Mouse (Mus musculus): Measurements from ENCODE around the gene Avpr1b. TPM values are rescaled to one million over a fixed set of nuclear protein-coding genes. Genes with fewer than 3 reads are reported as not detected.
"Not testable (repeated sequence)": the region's sequence is repeated elsewhere in the genome, so short reads cannot be mapped to it uniquely, and the experiment has no call there.

Gene Avpr1b
- not detected in 2 replicates for polyA plus RNA-seq (2014; fragmentation: Nextera tagmentation; extraction: Ambion mirVana)

GRCm38 (mm10) chr1:131598905-131599304 is at the start of gene Avpr1b:
Avpr1b (plus strand) TSS chr1:131599239.
- Histone ChIP-seq H3K27me3 (ENCODE audit: control insufficient read depth, insufficient read depth, low read length) (peaks cover 2% of the 10 kb centered on the region; the same call in 1 of the 2 replicates), H3K27ac (replicated peaks; ENCODE audit: low read depth, low read length) (no peak within 1 kb of the TSS), H3K9ac (ENCODE audit: low read length) (no peak within 1 kb of the TSS), H3K36me3 (ENCODE audit: control insufficient read depth, insufficient read depth, low read length) (no peaks in the 10 kb centered on the region), H3K4me2 (ENCODE audit: low read depth, severe bottlenecking) (no peak within 1 kb of the TSS), H3K4me3 (ENCODE audit: low read depth, low read length) (no peak within 1 kb of the TSS), H3K4me1 (ENCODE audit: control insufficient read depth, insufficient read depth, low read length) (no peaks in the 10 kb centered on the region), H3K9me3 (ENCODE audit: control insufficient read depth, low read length) (no peaks in the 10 kb centered on the region)
- 26% methylated on average over 12 of the region's 12 CpGs for WGBS
- DNase-seq (ENCODE audit: low spot score), result peak; percentile 32
- no peak for ATAC-seq (ENCODE audit: insufficient number of reproducible peaks, low FRiP score, low TSS enrichment, low read depth)

GRCm38 (mm10) chr1:131551956-131552355 is 47.1 kb upstream of the Avpr1b start:
- H3K9me3 ChIP-seq (ENCODE audit: control insufficient read depth, low read length), result no peaks in the 10 kb centered on the region
- DNase-seq (ENCODE audit: low spot score) (no peak), ATAC-seq (ENCODE audit: insufficient number of reproducible peaks, low FRiP score, low TSS enrichment, low read depth) (no peak)
- H3K36me3 ChIP-seq (ENCODE audit: control insufficient read depth, insufficient read depth, low read length), result no peaks in the 10 kb centered on the region
- no peak overlapping the region for H3K27ac ChIP-seq (replicated peaks; ENCODE audit: low read depth, low read length)
- no peaks in the 10 kb centered on the region for H3K4me1 ChIP-seq (ENCODE audit: control insufficient read depth, insufficient read depth, low read length)
- WGBS, result 93% methylated on average over 2 of the region's 2 CpGs
- no peak overlapping the region for H3K4me3 ChIP-seq (ENCODE audit: low read depth, low read length)
- H3K4me2 ChIP-seq (ENCODE audit: low read depth, severe bottlenecking), result no peak overlapping the region
- no peaks in the 10 kb centered on the region for H3K27me3 ChIP-seq (ENCODE audit: control insufficient read depth, insufficient read depth, low read length)
- H3K9ac ChIP-seq (ENCODE audit: low read length), result no peak overlapping the region

GRCm38 (mm10) chr1:131553428-131553827 is 45.6 kb upstream of the Avpr1b start:
- Histone ChIP-seq H3K4me2 (ENCODE audit: low read depth, severe bottlenecking) (no peak overlapping the region), H3K9ac (ENCODE audit: low read length) (no peak overlapping the region), H3K4me1 (ENCODE audit: control insufficient read depth, insufficient read depth, low read length) (no peaks in the 10 kb centered on the region), H3K27me3 (ENCODE audit: control insufficient read depth, insufficient read depth, low read length) (no peaks in the 10 kb centered on the region), H3K27ac (replicated peaks; ENCODE audit: low read depth, low read length) (no peak overlapping the region), H3K9me3 (ENCODE audit: control insufficient read depth, low read length) (no peaks in the 10 kb centered on the region), H3K4me3 (ENCODE audit: low read depth, low read length) (no peak overlapping the region), H3K36me3 (ENCODE audit: control insufficient read depth, insufficient read depth, low read length) (no peaks in the 10 kb centered on the region)
- DNase-seq (ENCODE audit: low spot score), result no peak
- ATAC-seq (ENCODE audit: insufficient number of reproducible peaks, low FRiP score, low TSS enrichment, low read depth), result no peak

GRCm38 (mm10) chr1:131555042-131555812 is 43.8 kb upstream of the Avpr1b start:
- 29% methylated on average over 13 of the region's 13 CpGs for WGBS
- no peak overlapping the region for H3K4me3 ChIP-seq (ENCODE audit: low read depth, low read length)
- peak; percentile 86; the same call in 1 of the 2 replicates for ATAC-seq (ENCODE audit: insufficient number of reproducible peaks, low FRiP score, low TSS enrichment, low read depth)
- DNase-seq (ENCODE audit: low spot score), result peak; percentile 84
- H3K36me3 ChIP-seq (ENCODE audit: control insufficient read depth, insufficient read depth, low read length), result no peaks in the 10 kb centered on the region
- H3K9me3 ChIP-seq (ENCODE audit: control insufficient read depth, low read length), result no peaks in the 10 kb centered on the region
- H3K27ac ChIP-seq (replicated peaks; ENCODE audit: low read depth, low read length), result no peak overlapping the region
- no peaks in the 10 kb centered on the region for H3K4me1 ChIP-seq (ENCODE audit: control insufficient read depth, insufficient read depth, low read length)
- no peak overlapping the region for H3K9ac ChIP-seq (ENCODE audit: low read length)
- H3K27me3 ChIP-seq (ENCODE audit: control insufficient read depth, insufficient read depth, low read length), result no peaks in the 10 kb centered on the region
- no peak overlapping the region for H3K4me2 ChIP-seq (ENCODE audit: low read depth, severe bottlenecking)

- Histone ChIP-seq H3K4me2 (ENCODE audit: low read depth, severe bottlenecking) (no peak overlapping the region), H3K36me3 (ENCODE audit: control insufficient read depth, insufficient read depth, low read length) (no peaks in the 10 kb centered on the region), H3K9me3 (ENCODE audit: control insufficient read depth, low read length) (no peaks in the 10 kb centered on the region), H3K9ac (ENCODE audit: low read length) (no peak overlapping the region), H3K27me3 (ENCODE audit: control insufficient read depth, insufficient read depth, low read length) (no peaks in the 10 kb centered on the region), H3K4me3 (ENCODE audit: low read depth, low read length) (no peak overlapping the region), H3K4me1 (ENCODE audit: control insufficient read depth, insufficient read depth, low read length) (no peaks in the 10 kb centered on the region), H3K27ac (replicated peaks; ENCODE audit: low read depth, low read length) (no peak overlapping the region)
- no peak for ATAC-seq (ENCODE audit: insufficient number of reproducible peaks, low FRiP score, low TSS enrichment, low read depth)
- DNase-seq (ENCODE audit: low spot score), result no peak
These were observed 38.5 kb upstream of the Avpr1b start for GRCm38 (mm10) chr1:131560500-131560899.

GRCm38 (mm10) chr1:131562081-131562480 is 37.0 kb upstream of the Avpr1b start:
- WGBS, result 94% methylated on average over 2 of the region's 2 CpGs
- no peak for ATAC-seq (ENCODE audit: insufficient number of reproducible peaks, low FRiP score, low TSS enrichment, low read depth)
- H3K27me3 ChIP-seq (ENCODE audit: control insufficient read depth, insufficient read depth, low read length), result no peaks in the 10 kb centered on the region
- H3K4me1 ChIP-seq (ENCODE audit: control insufficient read depth, insufficient read depth, low read length), result no peaks in the 10 kb centered on the region
- H3K27ac ChIP-seq (replicated peaks; ENCODE audit: low read depth, low read length), result no peak overlapping the region
- H3K4me3 ChIP-seq (ENCODE audit: low read depth, low read length), result no peak overlapping the region
- no peak for DNase-seq (ENCODE audit: low spot score)
- no peak overlapping the region for H3K4me2 ChIP-seq (ENCODE audit: low read depth, severe bottlenecking)
- H3K9ac ChIP-seq (ENCODE audit: low read length), result no peak overlapping the region
- H3K36me3 ChIP-seq (ENCODE audit: control insufficient read depth, insufficient read depth, low read length), result no peaks in the 10 kb centered on the region
- H3K9me3 ChIP-seq (ENCODE audit: control insufficient read depth, low read length), result no peaks in the 10 kb centered on the region

- H3K4me3 ChIP-seq (ENCODE audit: low read depth, low read length); H3K27ac ChIP-seq (replicated peaks; ENCODE audit: low read depth, low read length); H3K36me3 ChIP-seq (ENCODE audit: control insufficient read depth, insufficient read depth, low read length); H3K27me3 ChIP-seq (ENCODE audit: control insufficient read depth, insufficient read depth, low read length); H3K9ac ChIP-seq (ENCODE audit: low read length); H3K4me1 ChIP-seq (ENCODE audit: control insufficient read depth, insufficient read depth, low read length); DNase-seq (ENCODE audit: low spot score); ATAC-seq (ENCODE audit: insufficient number of reproducible peaks, low FRiP score, low TSS enrichment, low read depth); H3K9me3 ChIP-seq (ENCODE audit: control insufficient read depth, low read length); H3K4me2 ChIP-seq (ENCODE audit: low read depth, severe bottlenecking): not testable (repeated sequence)
- 50% methylated on average over 11 of the region's 11 CpGs for WGBS
These were observed 33.0 kb upstream of the Avpr1b start for GRCm38 (mm10) chr1:131566056-131566455.

GRCm38 (mm10) chr1:131569721-131570120 is 29.3 kb upstream of the Avpr1b start:
- Histone ChIP-seq H3K27me3 (ENCODE audit: control insufficient read depth, insufficient read depth, low read length) (no peaks in the 10 kb centered on the region), H3K9ac (ENCODE audit: low read length) (no peak overlapping the region), H3K4me2 (ENCODE audit: low read depth, severe bottlenecking) (no peak overlapping the region), H3K4me3 (ENCODE audit: low read depth, low read length) (no peak overlapping the region), H3K4me1 (ENCODE audit: control insufficient read depth, insufficient read depth, low read length) (no peaks in the 10 kb centered on the region), H3K36me3 (ENCODE audit: control insufficient read depth, insufficient read depth, low read length) (no peaks in the 10 kb centered on the region), H3K27ac (replicated peaks; ENCODE audit: low read depth, low read length) (no peak overlapping the region), H3K9me3 (ENCODE audit: control insufficient read depth, low read length) (no peaks in the 10 kb centered on the region)
- 89% methylated on average over 6 of the region's 6 CpGs for WGBS
- no peak for ATAC-seq (ENCODE audit: insufficient number of reproducible peaks, low FRiP score, low TSS enrichment, low read depth)
- DNase-seq (ENCODE audit: low spot score), result no peak

- H3K9me3 ChIP-seq (ENCODE audit: control insufficient read depth, low read length), result no peaks in the 10 kb centered on the region
- no peaks in the 10 kb centered on the region for H3K36me3 ChIP-seq (ENCODE audit: control insufficient read depth, insufficient read depth, low read length)
- H3K4me1 ChIP-seq (ENCODE audit: control insufficient read depth, insufficient read depth, low read length), result no peaks in the 10 kb centered on the region
- H3K4me2 ChIP-seq (ENCODE audit: low read depth, severe bottlenecking), result no peak overlapping the region
- WGBS, result 90% methylated on average over 4 of the region's 4 CpGs
- no peak overlapping the region for H3K4me3 ChIP-seq (ENCODE audit: low read depth, low read length)
- H3K9ac ChIP-seq (ENCODE audit: low read length), result no peak overlapping the region
- H3K27ac ChIP-seq (replicated peaks; ENCODE audit: low read depth, low read length), result no peak overlapping the region
- H3K27me3 ChIP-seq (ENCODE audit: control insufficient read depth, insufficient read depth, low read length), result no peaks in the 10 kb centered on the region
- DNase-seq (ENCODE audit: low spot score) (no peak), ATAC-seq (ENCODE audit: insufficient number of reproducible peaks, low FRiP score, low TSS enrichment, low read depth) (no peak)
These were observed 28.6 kb upstream of the Avpr1b start for GRCm38 (mm10) chr1:131570391-131570790.
